Mouse (Mus musculus) right cerebral cortex, postnatal 25 days (tissue): ENCODE data around the gene Tcp11x2.

ENCODE experiments used
- DNase-seq: peaks from one replicate; pipeline ENCODE4 v3.0.0; 2022

The Tcp11x2 gene

GRCm38 (mm10) chrX:135693633-135694032, at the start of gene Tcp11x2:
Gene Tcp11x2, minus strand, starts transcription at chrX:135693790.
- no peak for DNase-seq

DNA sequence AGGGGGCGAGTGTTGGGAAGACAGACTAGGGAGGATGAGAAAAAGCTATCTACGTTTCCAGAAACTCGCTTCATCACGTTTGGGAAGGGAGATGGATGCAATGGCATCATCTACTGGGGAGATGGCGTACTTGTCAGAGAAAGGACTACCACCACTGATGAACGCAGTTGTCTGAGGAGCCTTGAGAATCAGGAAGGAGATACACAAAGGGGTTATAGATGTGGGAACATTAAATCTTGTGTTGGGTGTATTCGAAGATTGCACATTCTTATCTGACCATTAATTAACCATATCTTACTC, 49.4 kb upstream of the Tcp11x2 start:
- DNase-seq = no peak

- peak; percentile 84 for DNase-seq
Observed at GRCm38 (mm10) chrX:135742304-135743055, 48.9 kb upstream of the Tcp11x2 start, which contains the start of the genes Armcx5 and Gprasp1. Gene Armcx5, plus strand, starts transcription at chrX:135742733. Gene Gprasp1, plus strand, starts transcription at chrX:135742733.

DNA sequence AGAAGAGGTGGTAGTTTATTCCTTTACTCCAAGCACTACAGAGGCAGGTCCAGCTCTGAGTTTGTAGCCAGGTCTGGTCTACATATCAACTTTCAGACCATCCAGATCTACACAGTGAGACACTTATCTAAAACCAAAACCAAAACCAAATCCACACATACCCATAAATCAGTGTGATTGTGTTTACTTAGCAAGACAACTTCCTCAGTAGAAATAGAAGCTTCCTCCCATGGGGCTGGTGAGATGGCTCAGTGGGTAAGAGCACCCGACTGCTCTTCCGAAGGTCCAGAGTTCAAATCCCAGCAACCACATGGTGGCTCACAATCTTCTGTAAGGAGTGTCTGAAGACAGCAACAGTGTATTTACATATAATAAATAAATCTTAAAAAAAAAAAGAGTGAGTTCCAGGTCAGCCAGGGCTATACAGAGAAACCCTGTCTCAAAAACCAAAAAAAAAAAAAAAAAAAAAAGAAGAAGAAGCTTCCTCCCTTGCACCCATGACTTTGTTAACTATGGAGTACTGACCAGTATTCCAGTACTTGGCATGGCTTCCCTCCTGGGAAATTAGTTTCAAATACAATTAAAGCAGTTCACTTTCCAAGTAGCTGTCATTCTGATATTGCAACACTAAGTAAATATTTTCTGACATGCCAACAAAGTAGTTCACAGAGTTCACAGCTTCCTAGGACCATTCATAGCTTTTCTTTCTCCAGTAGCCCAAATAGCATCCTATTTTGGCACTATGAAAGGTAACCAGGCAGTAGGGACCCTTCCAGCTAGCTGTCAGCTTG, 45.3 kb upstream of the Tcp11x2 start:
- DNase-seq = no peak

GRCm38 (mm10) chrX:135725161-135725560, 31.6 kb upstream of the Tcp11x2 start, which contains the start of gene Tmsb15a:
Gene Tmsb15a, minus strand, starts transcription at chrX:135725261.
- DNase-seq = no peak

GRCm38 (mm10) chrX:135712845-135713244, 19.3 kb upstream of the Tcp11x2 start:
- DNase-seq = no peak

DNA sequence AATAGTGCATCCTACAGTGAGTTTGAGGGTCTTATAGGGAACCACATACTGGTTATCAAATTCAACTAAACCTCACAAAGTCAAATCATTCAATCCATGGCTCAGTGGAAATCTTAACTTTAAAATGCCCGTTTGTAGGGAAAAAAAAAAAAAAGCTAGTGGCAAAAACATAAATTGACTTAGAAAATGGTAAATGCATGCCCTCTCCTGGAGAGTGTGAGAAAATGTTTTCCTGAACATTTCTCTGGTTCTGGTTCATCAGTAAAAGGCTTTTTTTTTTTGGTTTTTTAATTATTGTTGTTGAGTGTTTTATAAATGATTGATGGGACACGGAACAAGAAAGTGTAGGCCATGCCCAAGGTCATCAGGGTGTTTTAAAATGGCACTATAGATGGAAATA, 10.8 kb upstream of the Tcp11x2 start:
- DNase-seq = no peak

GRCm38 (mm10) chrX:135703111-135703510, 9.5 kb upstream of the Tcp11x2 start:
- DNase-seq = no peak

- DNase-seq = no peak
Observed at GRCm38 (mm10) chrX:135687802-135688201, 5.8 kb downstream of the Tcp11x2 start.

DNA sequence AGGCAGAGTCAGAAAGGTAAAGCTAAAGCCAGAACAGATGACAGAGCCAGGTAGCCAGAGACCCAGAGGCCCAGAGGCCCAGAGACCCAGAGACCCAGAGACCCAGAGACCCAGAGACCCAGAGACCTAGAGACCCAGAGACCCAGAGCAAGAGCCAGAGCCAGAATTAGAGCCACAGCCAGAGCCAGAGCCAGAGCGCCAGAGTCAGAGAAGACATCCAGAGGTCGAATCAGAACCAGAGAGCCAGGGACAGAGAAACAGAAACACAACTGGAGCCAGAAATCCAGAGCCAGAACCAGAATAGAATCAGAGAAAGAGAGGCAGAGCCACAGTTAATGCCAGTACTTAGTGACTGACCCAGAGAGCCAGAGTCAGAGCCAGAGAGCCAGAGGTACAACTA, 11.7 kb downstream of the Tcp11x2 start:
- no peak for DNase-seq

DNA sequence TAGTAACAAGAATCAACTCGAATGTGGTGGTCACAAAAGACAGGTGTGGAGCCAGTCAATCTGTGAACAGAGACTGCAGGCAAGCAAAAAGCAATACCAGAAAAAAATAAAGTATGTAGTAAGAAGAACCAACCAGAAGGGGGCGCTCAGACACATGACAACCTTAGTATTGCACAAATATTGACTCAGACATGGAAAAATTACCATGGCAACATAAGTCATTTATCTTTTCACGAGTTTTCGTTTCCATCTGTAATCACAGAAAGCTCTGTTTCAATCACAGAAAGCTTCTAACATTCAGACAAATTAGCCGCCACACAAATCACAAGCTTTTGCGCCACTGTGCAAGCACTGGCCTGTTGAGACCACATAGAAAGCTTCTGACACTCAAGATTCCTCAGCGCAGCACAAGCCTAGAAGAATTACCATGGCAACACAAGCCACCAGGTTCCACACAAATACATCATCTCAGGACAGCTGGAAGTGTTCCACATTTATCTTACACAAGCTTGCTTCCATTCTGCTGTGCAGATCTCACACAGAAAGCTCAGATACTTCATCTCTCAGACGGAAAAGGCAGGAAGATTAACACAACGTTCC, 41.3 kb downstream of the Tcp11x2 start:
- peak; percentile 38 for DNase-seq

DNA sequence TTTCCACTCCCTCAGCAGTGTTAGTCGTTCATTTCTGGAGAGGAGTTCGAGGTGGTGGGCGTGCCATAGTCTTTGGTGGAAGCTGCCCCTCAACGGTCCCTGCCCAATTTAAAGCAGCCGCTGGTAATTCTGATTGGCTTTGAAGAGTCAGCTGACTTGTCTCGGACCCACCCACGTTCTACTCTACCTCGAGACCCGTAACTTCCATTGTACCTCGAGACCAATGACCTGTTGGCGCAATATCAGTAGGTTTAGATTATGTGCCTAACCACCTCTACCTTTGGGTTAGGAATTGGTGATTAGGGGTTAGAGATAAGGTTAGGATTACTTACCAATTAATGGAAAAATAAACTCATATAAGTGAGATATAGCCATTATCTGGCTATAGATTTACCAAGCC, 66.0 kb downstream of the Tcp11x2 start, which contains the start of gene Prame:
Gene Prame (minus strand): TSS at position 101 of the 400 bp plus-strand sequence.
- no peak for DNase-seq
